Mouse (Mus musculus) mouse trophoblast stem cell (cell line): ENCODE measurements around the gene Olfr1393.
"Not testable (repeated sequence)": the region's sequence is repeated elsewhere in the genome, so short reads cannot be mapped to it uniquely, and the experiment has no call there.

Source experiments
- in situ Hi-C, 2 experiments: fragments of 300-500 bp; cut with MseI, MboI; formaldehyde crosslinking; loops; 2 replicates in 1 of 2; 3 replicates in 1 of 2; pipeline ENCODE4 v1.15.1; 2025

Gene Olfr1393

DNA sequence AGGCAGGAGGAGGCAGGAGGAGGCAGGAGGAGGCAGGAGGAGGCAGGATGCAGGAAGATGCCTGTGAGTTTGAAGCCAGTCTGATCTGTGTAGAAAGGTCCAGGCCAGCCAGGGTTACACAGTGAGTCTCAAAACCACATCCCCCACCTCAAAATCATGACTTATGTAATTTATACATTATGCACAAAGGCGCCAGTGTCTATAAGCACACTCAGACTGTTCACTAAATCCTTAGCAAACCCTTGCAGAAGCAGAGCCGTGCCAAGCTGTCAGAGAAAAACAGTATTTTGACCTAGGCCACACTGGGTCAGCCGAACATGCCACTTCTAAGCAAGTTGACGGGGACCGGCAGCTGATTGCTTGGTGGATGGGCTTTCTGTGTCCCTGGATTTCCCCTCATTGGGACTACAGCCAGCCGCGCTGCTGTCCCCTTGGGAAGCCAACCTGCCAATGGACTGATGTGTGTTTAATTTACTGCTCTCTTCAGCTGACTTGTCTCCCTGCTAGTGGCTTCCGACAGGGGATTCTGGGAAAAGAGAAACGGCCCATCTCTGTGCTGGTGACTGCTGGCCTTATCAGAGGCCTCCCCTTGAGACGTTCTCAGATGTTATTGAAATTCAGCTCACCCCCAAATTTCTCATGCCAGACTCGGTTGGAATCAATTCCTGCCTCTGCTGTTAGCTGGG is 4.1 kb upstream of the Olfr1393 start:
- in situ Hi-C loops: loop anchor here (5.0 kb wide), 2 partner anchors 82 to 87 kb away; partner anchors contain the start of gene Btnl9 (in 1 of the 2)

DNA sequence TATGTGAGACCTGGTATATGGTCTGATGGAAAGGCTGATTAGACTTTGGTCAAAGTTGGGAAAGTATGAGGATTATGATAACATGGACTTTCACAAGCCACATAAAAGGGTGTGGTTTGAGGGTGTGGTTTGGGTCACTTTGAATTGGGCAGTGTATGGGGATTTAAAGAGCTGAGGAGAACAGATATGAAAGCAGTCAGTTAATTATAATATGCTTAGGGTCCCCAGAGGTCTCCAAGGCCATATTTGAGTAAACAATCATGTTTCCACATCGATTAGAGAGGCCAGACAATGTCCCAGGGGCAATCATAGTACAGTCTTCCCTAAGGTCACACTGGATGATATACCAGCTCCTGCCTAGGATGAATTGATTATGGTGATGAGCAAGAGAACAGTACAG is 6.9 kb downstream of the Olfr1393 start, which contains the start of gene Olfr1392:
Gene Olfr1392, plus strand, starts transcription at position 301 of the 400 bp plus-strand sequence.
- in situ Hi-C loops: not testable (repeated sequence)

DNA sequence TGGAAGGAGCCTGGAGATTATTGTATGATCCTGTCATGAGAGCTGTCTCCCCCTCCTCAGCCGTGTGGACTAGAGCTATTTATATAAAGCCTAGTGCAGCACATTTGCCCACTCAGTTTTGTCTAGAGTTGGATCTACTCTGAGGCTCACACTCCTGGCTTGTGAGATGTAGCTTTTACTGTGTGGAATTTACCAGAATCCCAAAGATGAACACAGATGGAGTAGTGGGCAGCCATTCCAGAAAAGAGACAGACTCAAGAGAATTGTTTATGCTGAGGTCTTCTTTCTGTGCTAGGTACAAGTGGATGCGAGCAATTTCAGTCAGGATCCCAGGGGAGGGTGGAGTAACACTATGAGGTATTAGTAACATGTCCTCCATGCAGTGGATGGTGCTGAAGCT is 9.1 kb downstream of the Olfr1393 start:
- in situ Hi-C loops: no loop called here

DNA sequence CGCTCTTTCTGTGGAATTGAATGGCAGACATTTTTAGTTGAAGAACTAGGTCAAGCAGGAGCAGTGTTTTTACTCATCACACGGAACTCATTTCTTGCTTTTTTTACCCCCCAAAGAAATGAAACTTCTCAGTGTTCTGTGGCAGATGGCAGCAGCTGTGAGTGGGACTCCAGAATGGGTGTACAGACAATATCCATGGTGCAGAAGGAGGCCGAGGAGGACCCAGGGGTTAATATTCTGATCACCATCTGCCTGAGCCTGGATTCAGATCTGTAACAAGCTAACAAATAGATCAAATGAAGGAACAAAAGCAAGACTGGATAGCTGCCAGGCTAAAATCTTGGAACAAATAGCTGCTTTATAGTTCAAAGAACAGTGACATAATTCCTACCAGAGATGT is 14.7 kb downstream of the Olfr1393 start:
- in situ Hi-C loops: no loop called here

- in situ Hi-C loops: no loop called here
Observed at GRCm38 (mm10) chr11:49304441-49304840, 26.3 kb downstream of the Olfr1393 start, which contains the start of gene Olfr10. Olfr10 (plus strand) TSS chr11:49304741.

GRCm38 (mm10) chr11:49308547-49308946 is 30.4 kb downstream of the Olfr1393 start:
- in situ Hi-C loops: not testable (repeated sequence)

DNA sequence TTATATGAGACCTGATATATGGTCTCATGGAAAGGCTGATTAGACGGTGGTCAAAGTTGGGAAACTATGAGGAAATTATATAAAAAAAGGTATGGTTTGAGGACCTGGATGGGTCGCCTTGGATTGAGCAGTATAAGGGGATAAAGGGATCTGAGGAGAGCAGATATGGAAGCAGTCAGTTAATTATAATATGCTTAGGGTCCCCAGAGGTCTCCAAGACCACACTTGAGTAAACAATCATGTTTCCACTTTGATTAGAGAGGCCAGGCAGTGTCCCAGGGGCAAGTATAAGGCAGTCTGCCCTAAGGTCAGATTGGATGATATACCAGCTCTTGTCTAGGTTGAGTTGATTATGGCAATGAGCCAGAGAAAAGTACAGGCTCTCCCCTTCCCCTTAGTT is 44.3 kb downstream of the Olfr1393 start, which contains the start of gene Olfr1391:
Gene Olfr1391, plus strand, starts transcription at position 301 of the 400 bp plus-strand sequence.
- in situ Hi-C loops: no loop called here

- in situ Hi-C loops: no loop called here
Observed at GRCm38 (mm10) chr11:49326726-49327125, 48.6 kb downstream of the Olfr1393 start.

DNA sequence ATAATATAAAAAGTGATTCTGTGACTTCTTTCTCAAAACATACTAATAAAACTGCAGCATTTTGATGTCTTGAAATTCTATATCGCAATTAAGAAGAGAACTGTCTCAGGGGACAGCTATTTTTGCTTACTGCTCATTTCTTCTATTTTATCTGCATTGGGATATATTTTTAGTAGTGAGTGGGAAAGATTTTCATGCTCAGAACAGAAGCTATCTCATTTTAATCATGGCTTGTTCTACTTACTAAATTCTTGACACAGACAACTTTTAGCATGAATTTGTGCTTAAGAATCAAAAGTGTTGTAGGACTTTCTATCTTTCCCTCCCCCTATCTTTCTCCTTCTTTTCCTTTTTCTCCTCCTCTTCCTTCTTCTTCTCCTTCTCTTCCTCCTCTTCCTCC is 51.6 kb downstream of the Olfr1393 start:
- in situ Hi-C loops: no loop called here
